Mouse (Mus musculus) gonadal fat pad, adult 2 months (tissue): ENCODE measurements around the gene Ltbp1. TPM values are rescaled to one million over a fixed set of nuclear protein-coding genes. Genes with fewer than 3 reads are reported as not detected.

Source experiments
- DNase-seq: peaks from one replicate; pipeline ENCODE4 v3.0.0-alpha.2; 2012; ENCODE audit warnings: low read depth
- polyA plus RNA-seq: library from polyadenylated mRNA; depleted of rRNA; stranded (reverse); fragments of >200 nt; gene quantifications from 2 replicates; pipeline ENCODE4 v1.2.3, GENCODE M21; 2012; rRNA removed

The Ltbp1 gene
- polyA plus RNA-seq = 12.3 and 14.9 TPM in 2 replicates

GRCm38 (mm10) chr17:75005281-75005684 is at the start of gene Ltbp1:
Gene Ltbp1 (plus strand): TSS chr17:75005568.
- DNase-seq = no peak

GRCm38 (mm10) chr17:74959481-74960245 is 45.7 kb upstream of the Ltbp1 start:
- no peak for DNase-seq

GRCm38 (mm10) chr17:74963222-74963621 is 42.1 kb upstream of the Ltbp1 start:
- no peak for DNase-seq

GRCm38 (mm10) chr17:74963861-74964260 is 41.5 kb upstream of the Ltbp1 start:
- no peak for DNase-seq

- no peak for DNase-seq
Observed at GRCm38 (mm10) chr17:74967298-74967848, 38.0 kb upstream of the Ltbp1 start.

GRCm38 (mm10) chr17:74968152-74968712 is 37.1 kb upstream of the Ltbp1 start:
- no peak for DNase-seq

GRCm38 (mm10) chr17:74968738-74969271 is 36.6 kb upstream of the Ltbp1 start:
- DNase-seq = no peak

- no peak for DNase-seq
Observed at GRCm38 (mm10) chr17:74975192-74975591, 30.2 kb upstream of the Ltbp1 start.

- no peak for DNase-seq
Observed at GRCm38 (mm10) chr17:74976167-74976985, 29.0 kb upstream of the Ltbp1 start.

- DNase-seq = no peak
Observed at GRCm38 (mm10) chr17:74979767-74980166, 25.6 kb upstream of the Ltbp1 start.

GRCm38 (mm10) chr17:74981703-74982102 is 23.7 kb upstream of the Ltbp1 start:
- no peak for DNase-seq

- DNase-seq = no peak
Observed at GRCm38 (mm10) chr17:74982880-74983279, 22.5 kb upstream of the Ltbp1 start.

GRCm38 (mm10) chr17:74984071-74984470 is 21.3 kb upstream of the Ltbp1 start:
- DNase-seq = no peak

- DNase-seq = no peak
Observed at GRCm38 (mm10) chr17:74984681-74985080, 20.7 kb upstream of the Ltbp1 start.

- DNase-seq = no peak
Observed at GRCm38 (mm10) chr17:74987067-74987466, 18.3 kb upstream of the Ltbp1 start.

- no peak for DNase-seq
Observed at GRCm38 (mm10) chr17:74989691-74990090, 15.7 kb upstream of the Ltbp1 start.

GRCm38 (mm10) chr17:74990561-74990960 is 14.8 kb upstream of the Ltbp1 start:
- no peak for DNase-seq

- no peak for DNase-seq
Observed at GRCm38 (mm10) chr17:74993726-74994581, 11.4 kb upstream of the Ltbp1 start.

- DNase-seq = no peak
Observed at GRCm38 (mm10) chr17:74994582-74994893, 10.8 kb upstream of the Ltbp1 start.

GRCm38 (mm10) chr17:74995266-74995665 is 10.1 kb upstream of the Ltbp1 start:
- no peak for DNase-seq

- no peak for DNase-seq
Observed at GRCm38 (mm10) chr17:75000066-75000465, 5.3 kb upstream of the Ltbp1 start.
